Mouse (Mus musculus): ENCODE results near the gene Gm21936.
"Not testable (repeated sequence)": the region's sequence is repeated elsewhere in the genome, so short reads cannot be mapped to it uniquely, and the experiment has no call there.

Gene Gm21936

DNA sequence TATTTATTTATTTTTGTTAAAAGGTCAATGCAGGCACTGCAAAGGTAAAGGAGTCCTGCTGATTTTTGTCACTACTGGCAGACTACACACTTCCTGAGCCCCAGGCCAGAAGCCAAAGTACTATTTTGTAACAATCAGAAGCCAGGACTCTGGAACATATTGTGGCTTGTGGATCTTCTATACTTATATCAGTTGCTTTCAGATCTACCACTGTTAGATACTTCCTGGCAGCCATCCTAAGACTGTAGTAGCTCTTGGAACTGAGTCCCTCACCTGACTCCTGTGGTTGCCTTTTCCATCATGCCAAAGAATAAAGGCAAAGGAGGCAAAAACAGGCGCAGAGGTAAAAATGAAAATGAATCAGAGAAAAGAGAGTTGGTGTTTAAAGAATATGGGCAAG, at the start of gene Gm21936:
Gene Gm21936 (plus strand): TSS at position 301 of the 400 bp plus-strand sequence.
- not testable (repeated sequence) for DNase-seq (ENCODE audit: low read depth)

DNA sequence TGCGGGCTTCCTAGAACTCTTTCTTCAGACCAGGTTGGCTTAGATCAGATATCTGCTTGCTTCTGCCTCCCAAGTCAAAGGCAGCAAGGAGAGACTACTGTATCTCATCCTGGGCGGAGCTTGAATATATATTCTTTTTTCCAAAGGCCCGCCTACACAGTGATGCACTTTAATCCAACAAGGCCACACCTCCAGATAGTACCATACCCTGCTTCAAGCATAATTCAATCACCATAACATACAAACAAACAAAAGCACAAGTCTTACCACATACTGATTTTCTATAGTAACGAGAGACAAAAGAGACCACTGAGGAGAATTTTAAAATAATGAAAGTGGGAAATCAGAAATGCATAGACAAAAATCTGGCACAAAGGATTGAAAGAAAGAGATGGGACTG, 19.7 kb upstream of the Gm21936 start, which contains the start of gene Gm21319:
Gene Gm21319 (minus strand): TSS at position 101 of the 400 bp plus-strand sequence.
- not testable (repeated sequence) for DNase-seq (ENCODE audit: low read depth)

GRCm38 (mm10) chr12:87797971-87798370, 2.7 kb downstream of the Gm21936 start:
- not testable (repeated sequence) for DNase-seq (ENCODE audit: low read depth)

DNA sequence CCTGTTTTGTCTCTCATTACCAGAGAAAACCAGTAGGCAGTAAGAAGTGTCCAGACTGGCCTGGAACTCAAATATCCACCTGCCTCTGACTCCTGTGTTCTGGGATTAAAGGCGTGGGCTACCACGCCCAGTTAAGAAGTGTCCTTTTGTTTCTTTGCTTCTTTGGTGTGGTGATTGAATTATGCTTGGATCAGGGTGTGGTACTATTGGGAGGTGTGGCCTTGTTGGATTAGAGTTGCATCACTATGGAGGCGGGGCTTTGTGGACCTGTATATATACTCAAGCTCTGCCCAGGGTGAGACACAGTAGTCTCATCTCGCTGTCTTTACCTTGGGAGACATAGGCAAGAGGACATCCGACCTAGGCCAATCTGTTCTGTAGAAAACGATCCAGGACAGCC, 21.0 kb downstream of the Gm21936 start, which contains the start of gene BB287469:
Gene BB287469 (plus strand): TSS at position 301 of the 400 bp plus-strand sequence.
- not testable (repeated sequence) for DNase-seq (ENCODE audit: low read depth)

- not testable (repeated sequence) for DNase-seq (ENCODE audit: low read depth)
These were observed 46.9 kb downstream of the Gm21936 start, which contains the start of gene Gm2001 for GRCm38 (mm10) chr12:87842239-87842638. TSS of gene Gm2001 (minus strand) at chr12:87842339.
